Comparison of ENCODE assay signal across 17 mouse cellular contexts in the genomic region with DNA sequence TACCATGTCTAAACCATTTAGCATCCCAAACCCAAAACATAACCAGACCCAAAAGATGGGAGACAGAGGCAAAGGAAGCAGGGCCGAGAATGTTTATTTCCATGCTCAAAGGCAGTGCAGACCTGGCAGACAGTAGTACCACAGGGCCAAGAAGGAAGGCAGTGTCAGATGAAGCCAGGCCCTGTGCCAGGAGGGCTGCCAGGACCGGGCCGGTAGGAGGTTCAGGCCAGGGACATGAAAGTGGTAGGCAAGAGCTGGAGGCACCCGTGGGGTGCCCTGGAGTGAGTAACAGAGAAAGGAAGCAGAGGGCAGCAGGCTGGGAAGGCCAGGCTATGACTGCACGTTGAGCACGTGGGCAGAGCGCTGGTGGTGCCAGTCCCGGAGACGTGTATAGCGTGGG. TPM values are rescaled to one million over a fixed set of nuclear protein-coding genes. Genes with fewer than 3 reads are reported as not detected.
DNase-seq lines count a peak whose midpoint lies in the region; ATAC-seq and TF ChIP-seq lines count a peak whose summit lies in the region.
"Had no signal": no experiment of that assay in that cellular context is flagged by ENCODE, and none has a peak within 500 bp of the region (broad histone marks: within the 10 kb centered on the region; RNA-seq: fewer than 3 reads in every experiment).

No protein-coding gene starts in this region.

- no peak overlapping the region for H3K9ac ChIP-seq in hindbrain, postnatal 0 days (replicated peaks; ENCODE audit: low read length)
- no peak overlapping the region for H3K9ac ChIP-seq in hindbrain, embryonic 14.5 days
- H3K9ac ChIP-seq in kidney, embryonic 15.5 days, result no peak overlapping the region
- H3K9ac ChIP-seq: liver, embryonic 13.5 days; lung, embryonic 15.5 days; midbrain, embryonic 13.5 days had no signal

- H3K4me2 ChIP-seq in hindbrain, postnatal 0 days (ENCODE audit: low read depth, low read length), result no peak overlapping the region
- no peak overlapping the region for H3K4me2 ChIP-seq in hindbrain, embryonic 14.5 days (replicated peaks)
- H3K4me2 ChIP-seq in kidney, embryonic 15.5 days, result no peak overlapping the region
- H3K4me2 ChIP-seq: liver, embryonic 13.5 days; lung, embryonic 15.5 days; midbrain, embryonic 13.5 days had no signal

- no peak for TF ChIP-seq POLR2A in cerebellum, adult 2 months (IDR thresholded peaks at IDR 0.05; ENCODE audit: borderline replicate concordance, insufficient read depth, low read length)

- H3K36me3 ChIP-seq in hindbrain, postnatal 0 days (ENCODE audit: insufficient read depth, low read length), result peaks cover 35% of the 10 kb centered on the region; the same call in 1 of the 2 replicates
- peaks cover 80% of the 10 kb centered on the region for H3K36me3 ChIP-seq in hindbrain, embryonic 14.5 days (replicated peaks; ENCODE audit: control insufficient read depth, insufficient read depth)
- peaks cover 88% of the 10 kb centered on the region for H3K36me3 ChIP-seq in kidney, embryonic 15.5 days

- whole genome bisulfite sequencing in cerebellum, adult 2 months, result 15% methylated on average over 10 of the region's 10 CpGs
- 63% methylated on average over 10 of the region's 10 CpGs for WGBS in hindbrain, postnatal 0 days
- WGBS in hindbrain, embryonic 14.5 days, result 91% methylated on average over 10 of the region's 10 CpGs
- 94% methylated on average over 10 of the region's 10 CpGs for WGBS in kidney, embryonic 15.5 days

- no peak for TF ChIP-seq CTCF in cerebellum, adult 2 months (IDR thresholded peaks at IDR 0.05; ENCODE audit: borderline replicate concordance, insufficient read depth, low read depth, low read length)
- no peak for TF ChIP-seq CTCF in hindbrain, postnatal 0 days (IDR thresholded peaks at IDR 0.05; ENCODE audit: low read depth)

- no peak overlapping the region for H3K27ac ChIP-seq in cerebellum, adult 2 months (ENCODE audit: insufficient read depth, low read length)
- no peak overlapping the region for H3K27ac ChIP-seq in hindbrain, postnatal 0 days
- no peak overlapping the region for H3K27ac ChIP-seq in hindbrain, embryonic 14.5 days
- H3K27ac ChIP-seq in kidney, embryonic 15.5 days, result no peak overlapping the region
- H3K27ac ChIP-seq: liver, embryonic 13.5 days; lung, embryonic 15.5 days; midbrain, embryonic 13.5 days had no signal

- no peaks in the 10 kb centered on the region for H3K9me3 ChIP-seq in hindbrain, postnatal 0 days (ENCODE audit: low read length)
- H3K9me3 ChIP-seq in hindbrain, embryonic 14.5 days (ENCODE audit: control insufficient read depth, low read length), result no peaks in the 10 kb centered on the region
- H3K9me3 ChIP-seq in kidney, embryonic 15.5 days (replicated peaks), result no peaks in the 10 kb centered on the region
- H3K9me3 ChIP-seq: liver, embryonic 13.5 days; lung, embryonic 15.5 days; midbrain, embryonic 13.5 days had no signal

- H3K4me3 ChIP-seq in cerebellum, adult 2 months (replicated peaks; ENCODE audit: insufficient read depth, low read depth, low read length), result no peak overlapping the region
- H3K4me3 ChIP-seq in hindbrain, postnatal 0 days (ENCODE audit: low read length), result no peak overlapping the region
- no peak overlapping the region for H3K4me3 ChIP-seq in hindbrain, embryonic 14.5 days (replicated peaks; ENCODE audit: low read length)
- H3K4me3 ChIP-seq in kidney, embryonic 15.5 days (replicated peaks), result no peak overlapping the region
- H3K4me3 ChIP-seq: liver, embryonic 13.5 days; lung, embryonic 15.5 days; midbrain, embryonic 13.5 days had no signal

- intact Hi-C loops in gastrocnemius, postnatal 14 days (cut with DNase I; ENCODE audit: low total_unique reads), result no loop called here

- peaks cover 4% of the 10 kb centered on the region; the same call in 1 of the 2 replicates for H3K4me1 ChIP-seq in cerebellum, adult 2 months (ENCODE audit: control insufficient read depth, insufficient read depth, low read length)
- peaks cover 10% of the 10 kb centered on the region for H3K4me1 ChIP-seq in hindbrain, postnatal 0 days (ENCODE audit: insufficient read depth, low read length)
- H3K4me1 ChIP-seq in hindbrain, embryonic 14.5 days (replicated peaks; ENCODE audit: control insufficient read depth, insufficient read depth, low read length), result peaks cover 15% of the 10 kb centered on the region
- H3K4me1 ChIP-seq in kidney, embryonic 15.5 days, result peaks cover 21% of the 10 kb centered on the region

- no peak for ATAC-seq in hindbrain, postnatal 0 days
- ATAC-seq in hindbrain, embryonic 14.5 days (ENCODE audit: low FRiP score), result no peak
- ATAC-seq in kidney, embryonic 15.5 days (replicated peaks; ENCODE audit: low FRiP score), result no peak
- ATAC-seq: midbrain, embryonic 13.5 days had no signal

- H3K27me3 ChIP-seq in cerebellum, adult 2 months (ENCODE audit: control insufficient read depth, insufficient read depth, low read length), result no peaks in the 10 kb centered on the region
- no peaks in the 10 kb centered on the region for H3K27me3 ChIP-seq in hindbrain, postnatal 0 days (ENCODE audit: insufficient read depth, low read length)
- no peaks in the 10 kb centered on the region for H3K27me3 ChIP-seq in hindbrain, embryonic 14.5 days (ENCODE audit: control insufficient read depth, insufficient read depth, low read length)
- no peaks in the 10 kb centered on the region for H3K27me3 ChIP-seq in kidney, embryonic 15.5 days
- H3K27me3 ChIP-seq: liver, embryonic 13.5 days; midbrain, embryonic 13.5 days had no signal

- DNase-seq in cerebellum, adult 2 months, result peak; percentile 32 to 67
- DNase-seq in cerebellum, adult 9-10 months, result no peak
- DNase-seq in hindbrain, postnatal 0 days (ENCODE audit: low spot score), result peak; percentile 38
- DNase-seq in hindbrain, embryonic 14.5 days (ENCODE audit: low spot score), result no peak
- peak; percentile 58 to 76 for DNase-seq in cerebellum, postnatal 25 days
- peak; percentile 76 for DNase-seq in gastrocnemius, postnatal 14 days
- DNase-seq: B cell, adult 2 months; heart, adult 11 months; heart, postnatal 4 days; kidney, adult 8-10 months; kidney, postnatal 4 days; liver, embryonic 13.5 days; retina, postnatal 1 day; right cerebral cortex, postnatal 4 days had no signal

RNA-seq across cellular contexts. Expression of a gene that starts 6.8 kb away (rescaled TPM):
- 66.8 and 67.2 TPM in 2 replicates for polyA plus RNA-seq in cerebellum, adult 2 months (2012; rRNA removed)
- 43.4 and 49.9 TPM in 2 replicates for total RNA-seq in hindbrain, postnatal 0 days (2014; rRNA removed)
- 133 TPM in 2 replicates for polyA plus RNA-seq in hindbrain, postnatal 0 days (2015; fragmentation: Nextera tagmentation; extraction: Ambion mirVana)
- polyA plus RNA-seq in hindbrain, embryonic 14.5 days (2014; fragmentation: Nextera tagmentation; extraction: Ambion mirVana), result 139 and 141 TPM in 2 replicates
- total RNA-seq in gastrocnemius, postnatal 14 days (2021), result 100 to 1,000 TPM; 588 to 612 TPM
- polyA plus RNA-seq in kidney, embryonic 15.5 days (2015; fragmentation: Nextera tagmentation; extraction: Ambion mirVana), result 141 and 169 TPM in 2 replicates

RNA-seq across cellular contexts. Expression of a gene that starts 18.8 kb away (rescaled TPM):
- polyA plus RNA-seq in cerebellum, adult 2 months (2012; rRNA removed), result 97.4 and 108 TPM in 2 replicates
- total RNA-seq in hindbrain, postnatal 0 days (2014; rRNA removed), result 442 and 446 TPM in 2 replicates
- polyA plus RNA-seq in hindbrain, postnatal 0 days (2015; fragmentation: Nextera tagmentation; extraction: Ambion mirVana), result 369 and 371 TPM in 2 replicates
- 406 and 416 TPM in 2 replicates for polyA plus RNA-seq in hindbrain, embryonic 14.5 days (2014; fragmentation: Nextera tagmentation; extraction: Ambion mirVana)
- total RNA-seq in gastrocnemius, postnatal 14 days (2021), result 10 to 100 TPM; 31.3 to 37.5 TPM
- polyA plus RNA-seq in kidney, embryonic 15.5 days (2015; fragmentation: Nextera tagmentation; extraction: Ambion mirVana), result 168 and 193 TPM in 2 replicates

RNA-seq across cellular contexts. Expression of a gene that starts 22.4 kb away (rescaled TPM):
- 9.3 and 9.8 TPM in 2 replicates for polyA plus RNA-seq in cerebellum, adult 2 months (2012; rRNA removed)
- total RNA-seq in hindbrain, postnatal 0 days (2014; rRNA removed), result 4.7 and 5.2 TPM in 2 replicates
- 1.1 and 1.6 TPM in 2 replicates for polyA plus RNA-seq in hindbrain, postnatal 0 days (2015; fragmentation: Nextera tagmentation; extraction: Ambion mirVana)
- polyA plus RNA-seq in hindbrain, embryonic 14.5 days (2014; fragmentation: Nextera tagmentation; extraction: Ambion mirVana), result 3.8 and 5.7 TPM in 2 replicates
- 1 to 10 TPM in 1 of 2 experiments, under 1 TPM in 1; 0.82 to 1.6 TPM for total RNA-seq in gastrocnemius, postnatal 14 days (2021)
- polyA plus RNA-seq in kidney, embryonic 15.5 days (2015; fragmentation: Nextera tagmentation; extraction: Ambion mirVana), result 2.9 and 3.0 TPM in 2 replicates

RNA-seq across cellular contexts. Expression of a gene that starts 29.8 kb away (rescaled TPM):
- 66.3 and 70.3 TPM in 2 replicates for polyA plus RNA-seq in cerebellum, adult 2 months (2012; rRNA removed)
- total RNA-seq in hindbrain, postnatal 0 days (2014; rRNA removed), result 48.6 and 53.4 TPM in 2 replicates
- polyA plus RNA-seq in hindbrain, postnatal 0 days (2015; fragmentation: Nextera tagmentation; extraction: Ambion mirVana), result 44.4 and 47.2 TPM in 2 replicates
- polyA plus RNA-seq in hindbrain, embryonic 14.5 days (2014; fragmentation: Nextera tagmentation; extraction: Ambion mirVana), result 49.5 and 51.1 TPM in 2 replicates
- total RNA-seq in gastrocnemius, postnatal 14 days (2021), result 1 to 10 TPM; 8.8 to 9.5 TPM
- 80.4 and 87.4 TPM in 2 replicates for polyA plus RNA-seq in kidney, embryonic 15.5 days (2015; fragmentation: Nextera tagmentation; extraction: Ambion mirVana)

RNA-seq across cellular contexts. Expression of a gene that starts 42.6 kb away (rescaled TPM):
- 10.7 and 13.0 TPM in 2 replicates for polyA plus RNA-seq in cerebellum, adult 2 months (2012; rRNA removed)
- 106 and 119 TPM in 2 replicates for total RNA-seq in hindbrain, postnatal 0 days (2014; rRNA removed)
- polyA plus RNA-seq in hindbrain, postnatal 0 days (2015; fragmentation: Nextera tagmentation; extraction: Ambion mirVana), result 4.6 and 4.9 TPM in 2 replicates
- polyA plus RNA-seq in hindbrain, embryonic 14.5 days (2014; fragmentation: Nextera tagmentation; extraction: Ambion mirVana), result 6.3 and 8.9 TPM in 2 replicates
- total RNA-seq in gastrocnemius, postnatal 14 days (2021), result 1 to 10 TPM; 1.0 to 1.6 TPM
- polyA plus RNA-seq in kidney, embryonic 15.5 days (2015; fragmentation: Nextera tagmentation; extraction: Ambion mirVana), result 0.70 and 0.75 TPM in 2 replicates
- polyA plus RNA-seq: liver, embryonic 13.5 days had no signal

Comparison
In these comparisons a context has a peak if more than half of its experiments do, and no peak if none do; other contexts are left out.
1. DNase-seq: peak in cerebellum, adult 2 months (2 of 2), hindbrain, postnatal 0 days (single experiment), cerebellum, postnatal 25 days (2 of 2) and gastrocnemius, postnatal 14 days (single experiment); none in cerebellum, adult 9-10 months (single experiment) and hindbrain, embryonic 14.5 days (single experiment).